Mouse (Mus musculus): ENCODE measurements around the gene Mrm2. TPM values are rescaled to one million over a fixed set of nuclear protein-coding genes. Genes with fewer than 3 reads are reported as not detected.
A peak's percentile ranks its signal among the peaks of the same experiment; 100 is the strongest.
"Not testable (repeated sequence)": the region's sequence is repeated elsewhere in the genome, so short reads cannot be mapped to it uniquely, and the experiment has no call there.

Gene Mrm2
- polyA plus RNA-seq, 1 experiment from 2014 or later: 11.7 TPM

DNA sequence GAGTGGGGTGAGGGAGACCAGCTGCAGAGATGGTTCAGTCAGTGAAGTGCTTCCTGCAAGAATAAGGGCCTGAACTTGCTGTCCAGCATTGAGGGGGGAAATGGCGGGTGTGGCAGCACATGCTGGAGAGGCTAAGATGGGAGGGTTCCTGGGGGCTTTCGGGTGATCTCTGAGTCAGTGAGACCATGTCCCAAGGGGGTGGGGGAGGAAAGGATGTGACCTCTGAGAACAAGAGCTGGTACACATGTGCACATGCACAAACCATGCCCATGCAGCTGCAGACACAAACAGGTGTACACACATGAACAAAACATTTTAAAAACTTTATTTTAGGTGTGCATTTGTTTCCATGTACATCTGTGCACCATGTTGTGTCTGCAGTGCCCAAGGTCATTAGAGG is 42.0 kb upstream of the Mrm2 start:
- Histone ChIP-seq H3K27me3 (replicated peaks; ENCODE audit: insufficient read depth, low read length) (no peaks in the 10 kb centered on the region), H3K4me1 (ENCODE audit: insufficient read depth, low read depth, low read length) (peaks cover 3% of the 10 kb centered on the region; the same call in 1 of the 2 replicates), H3K9ac (replicated peaks; ENCODE audit: low read depth) (no peak overlapping the region), H3K4me2 (replicated peaks; ENCODE audit: low read depth, low read length) (no peak overlapping the region), H3K9me3 (ENCODE audit: low read length) (no peaks in the 10 kb centered on the region), H3K4me3 (ENCODE audit: low read depth, low read length) (no peak overlapping the region), H3K36me3 (ENCODE audit: insufficient read depth, low read length) (no peaks in the 10 kb centered on the region), H3K27ac (ENCODE audit: low read length) (no peak overlapping the region)
- TF ChIP-seq CTCF (IDR thresholded peaks at IDR 0.05) (no peak), EP300 (IDR thresholded peaks at IDR 0.05) (no peak)
- DNase-seq (ENCODE audit: low spot score) (no peak), ATAC-seq (no peak)
- 60% methylated on average over 2 of the region's 2 CpGs for WGBS

DNA sequence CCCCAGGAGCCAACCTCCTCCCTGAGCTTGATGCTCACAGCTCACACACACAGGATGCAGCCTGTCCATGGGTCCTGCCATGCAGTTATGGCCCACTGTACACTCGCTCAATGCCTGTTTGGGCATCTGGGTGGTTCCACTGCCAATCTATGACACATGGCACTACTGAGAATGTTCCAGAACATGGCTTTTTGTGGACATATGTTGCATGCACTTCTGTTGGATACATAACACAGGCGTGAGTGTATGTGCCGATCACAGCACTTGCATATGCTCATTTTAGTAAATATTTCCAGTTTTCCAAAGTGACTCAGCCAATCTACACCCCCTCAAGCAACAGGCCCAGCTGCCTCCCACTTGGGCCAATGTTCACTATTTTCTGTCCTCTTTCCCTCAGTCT is 40.0 kb upstream of the Mrm2 start:
- DNase-seq (ENCODE audit: low spot score) (no peak), ATAC-seq (no peak)
- WGBS: 87% methylated on average over 3 of the region's 3 CpGs
- Histone ChIP-seq H3K9ac (replicated peaks; ENCODE audit: low read depth) (no peak overlapping the region), H3K4me2 (replicated peaks; ENCODE audit: low read depth, low read length) (no peak overlapping the region), H3K27ac (ENCODE audit: low read length) (no peak overlapping the region; the same call in 1 of the 2 replicates), H3K4me3 (ENCODE audit: low read depth, low read length) (no peak overlapping the region), H3K4me1 (ENCODE audit: insufficient read depth, low read depth, low read length) (peaks cover 3% of the 10 kb centered on the region; the same call in 1 of the 2 replicates), H3K36me3 (ENCODE audit: insufficient read depth, low read length) (no peaks in the 10 kb centered on the region), H3K9me3 (ENCODE audit: low read length) (no peaks in the 10 kb centered on the region), H3K27me3 (replicated peaks; ENCODE audit: insufficient read depth, low read length) (no peaks in the 10 kb centered on the region)
- no peak for TF ChIP-seq CTCF (IDR thresholded peaks at IDR 0.05)
- no peak for TF ChIP-seq EP300 (IDR thresholded peaks at IDR 0.05)

- ATAC-seq: peak; percentile 72
- TF ChIP-seq EP300 (IDR thresholded peaks at IDR 0.05): peak; percentile 85
- TF ChIP-seq CTCF (IDR thresholded peaks at IDR 0.05): 0 out of 2 replicates have a peak, but pooled peaks have one; percentile 2
- 53% methylated on average over 6 of the region's 6 CpGs for WGBS
These were observed 39.0 kb upstream of the Mrm2 start for GRCm38 (mm10) chr5:140370446-140371254.

GRCm38 (mm10) chr5:140369466-140369865 is 37.8 kb upstream of the Mrm2 start:
- Histone ChIP-seq H3K36me3 (ENCODE audit: insufficient read depth, low read length) (no peaks in the 10 kb centered on the region), H3K4me2 (replicated peaks; ENCODE audit: low read depth, low read length) (no peak overlapping the region), H3K9me3 (ENCODE audit: low read length) (no peaks in the 10 kb centered on the region), H3K4me1 (ENCODE audit: insufficient read depth, low read depth, low read length) (peaks cover 3% of the 10 kb centered on the region; the same call in 1 of the 2 replicates), H3K27me3 (replicated peaks; ENCODE audit: insufficient read depth, low read length) (no peaks in the 10 kb centered on the region), H3K4me3 (ENCODE audit: low read depth, low read length) (no peak overlapping the region), H3K27ac (ENCODE audit: low read length) (peak overlapping the region; percentile 59), H3K9ac (replicated peaks; ENCODE audit: low read depth) (no peak overlapping the region)
- TF ChIP-seq EP300 (IDR thresholded peaks at IDR 0.05) (no peak), CTCF (IDR thresholded peaks at IDR 0.05) (no peak)
- DNase-seq (ENCODE audit: low spot score) (no peak), ATAC-seq (no peak)
- 79% methylated on average over 2 of the region's 2 CpGs for WGBS

More at GRCm38 (mm10) chr5:140370446-140371254, 39.0 kb upstream of the Mrm2 start:
- peaks cover 3% of the 10 kb centered on the region; the same call in 1 of the 2 replicates for H3K4me1 ChIP-seq (ENCODE audit: insufficient read depth, low read depth, low read length)
- H3K9me3 ChIP-seq (ENCODE audit: low read length): no peaks in the 10 kb centered on the region
- peak overlapping the region; percentile 68; the same call in 1 of the 2 replicates for H3K27ac ChIP-seq (ENCODE audit: low read length)
- no peak overlapping the region for H3K4me2 ChIP-seq (replicated peaks; ENCODE audit: low read depth, low read length)
- no peaks in the 10 kb centered on the region for H3K36me3 ChIP-seq (ENCODE audit: insufficient read depth, low read length)
- no peak overlapping the region for H3K9ac ChIP-seq (replicated peaks; ENCODE audit: low read depth)
- H3K27me3 ChIP-seq (replicated peaks; ENCODE audit: insufficient read depth, low read length): no peaks in the 10 kb centered on the region
- no peak overlapping the region for H3K4me3 ChIP-seq (ENCODE audit: low read depth, low read length)
- DNase-seq (ENCODE audit: low spot score): peak; percentile 65

- Histone ChIP-seq H3K27ac (ENCODE audit: low read length) (no peak overlapping the region), H3K27me3 (replicated peaks; ENCODE audit: insufficient read depth, low read length) (no peaks in the 10 kb centered on the region), H3K36me3 (ENCODE audit: insufficient read depth, low read length) (no peaks in the 10 kb centered on the region), H3K4me3 (ENCODE audit: low read depth, low read length) (no peak overlapping the region), H3K4me1 (ENCODE audit: insufficient read depth, low read depth, low read length) (peaks cover 3% of the 10 kb centered on the region; the same call in 1 of the 2 replicates), H3K9ac (replicated peaks; ENCODE audit: low read depth) (no peak overlapping the region), H3K9me3 (ENCODE audit: low read length) (no peaks in the 10 kb centered on the region), H3K4me2 (replicated peaks; ENCODE audit: low read depth, low read length) (no peak overlapping the region)
- DNase-seq (ENCODE audit: low spot score) (no peak), ATAC-seq (no peak)
- TF ChIP-seq CTCF (IDR thresholded peaks at IDR 0.05) (no peak), EP300 (IDR thresholded peaks at IDR 0.05) (no peak)
- WGBS: 93% methylated on average over 4 of the region's 4 CpGs
These were observed 37.2 kb upstream of the Mrm2 start for GRCm38 (mm10) chr5:140368926-140369325.

- not testable (repeated sequence) for H3K27ac ChIP-seq (ENCODE audit: low read length); H3K9me3 ChIP-seq (ENCODE audit: low read length); H3K36me3 ChIP-seq (ENCODE audit: insufficient read depth, low read length); H3K4me2 ChIP-seq (replicated peaks; ENCODE audit: low read depth, low read length); H3K4me1 ChIP-seq (ENCODE audit: insufficient read depth, low read depth, low read length); DNase-seq (ENCODE audit: low spot score); H3K9ac ChIP-seq (replicated peaks; ENCODE audit: low read depth); ATAC-seq; H3K27me3 ChIP-seq (replicated peaks; ENCODE audit: insufficient read depth, low read length); H3K4me3 ChIP-seq (ENCODE audit: low read depth, low read length)
- WGBS: 90% methylated on average over 2 of the region's 2 CpGs
These were observed 36.4 kb upstream of the Mrm2 start for GRCm38 (mm10) chr5:140368126-140368525.
